Mouse (Mus musculus) C2C12 (cell line): ENCODE data around the gene Nav2.

Experiments
- CEBPB ChIP-seq: IDR thresholded peaks from one replicate; pipeline ENCODE4 v1.6.1; 2011; ENCODE audit warnings: low read depth, mild to moderate bottlenecking, control low read depth, moderate library complexity
- CTCF ChIP-seq: IDR thresholded peaks from one replicate; pipeline ENCODE4 v1.5.1; 2011; ENCODE audit not compliant: control insufficient read depth, insufficient read depth, insufficient read length
- FOSL1 ChIP-seq: IDR thresholded peaks from one replicate; pipeline ENCODE4 v1.8.0; 2011; ENCODE audit warnings: mild to moderate bottlenecking, low read length; ENCODE audit not compliant: poor library complexity, insufficient read depth, severe bottlenecking
- MAX ChIP-seq: IDR thresholded peaks from one replicate; pipeline ENCODE4 v1.6.1; 2011; ENCODE audit warnings: mild to moderate bottlenecking, control low read depth
- MYOG ChIP-seq: IDR thresholded peaks from one replicate; pipeline ENCODE4 v1.6.1; 2011; ENCODE audit not compliant: control insufficient read depth, insufficient read length; ENCODE audit errors: extremely low read depth
- USF1 ChIP-seq: IDR thresholded peaks from one replicate; pipeline ENCODE4 v1.6.1; 2011; ENCODE audit warnings: low read depth, mild to moderate bottlenecking, control low read depth, moderate library complexity

- TF ChIP-seq MAX, result no peak
- TF ChIP-seq CTCF, result no peak
- no peak for TF ChIP-seq FOSL1
- no peak for TF ChIP-seq USF1
- no peak for TF ChIP-seq MYOG
- TF ChIP-seq CEBPB, result no peak
These were observed 711.6 kb downstream of the Nav2 start for GRCm38 (mm10) chr7:49620160-49620559.
